Mouse (Mus musculus) limb, embryonic 12.5 days (tissue): ENCODE measurements at regions not wholly inside any gene's neighbourhood (a gene's known extent, or its start where the extent isn't known, plus 50 kb on each side); places are given as distances from the start of the nearest gene placed in this dataset.

Experiments used
- ATAC-seq: fragments of 200-750 bp; cut with Nextera tagmentation; 2 replicates; pipeline ENCODE4 v1.8.0; 2017; ENCODE audit warnings: low read depth, moderate TSS enrichment; ENCODE audit not compliant: insufficient number of reproducible peaks, insufficient read depth, low FRiP score, low TSS enrichment
- H3K27ac ChIP-seq: fragments of 300-500 bp; sonication (generic); 2 replicates; pipeline ENCODE4 v1.5.1; 2016; ENCODE audit warnings: mild to moderate bottlenecking, moderate library complexity
- H3K27me3 ChIP-seq: fragments of 300-500 bp; sonication (generic); 2 replicates; pipeline ENCODE4 v1.6.1; 2016; ENCODE audit warnings: mild to moderate bottlenecking, moderate library complexity
- H3K36me3 ChIP-seq: fragments of 300-500 bp; sonication (generic); 2 replicates; pipeline ENCODE4 v1.6.1; 2016; ENCODE audit warnings: mild to moderate bottlenecking, moderate library complexity
- H3K4me1 ChIP-seq: fragments of 300-500 bp; sonication (generic); replicated peaks from 2 replicates; pipeline ENCODE4 v1.6.1; 2016
- H3K4me2 ChIP-seq: fragments of 300-500 bp; sonication (generic); 2 replicates; pipeline ENCODE4 v1.6.1; 2016; ENCODE audit warnings: mild to moderate bottlenecking, moderate library complexity
- H3K4me3 ChIP-seq: fragments of 300-500 bp; sonication (generic); replicated peaks from 2 replicates; pipeline ENCODE4 v1.5.1; 2016; ENCODE audit warnings: mild to moderate bottlenecking
- H3K9ac ChIP-seq: fragments of 300-500 bp; sonication (generic); replicated peaks from 2 replicates; pipeline ENCODE4 v1.6.1; 2016; ENCODE audit warnings: mild to moderate bottlenecking, moderate library complexity
- H3K9me3 ChIP-seq: fragments of 300-500 bp; sonication (generic); 2 replicates; pipeline ENCODE4 v1.6.1; 2016; ENCODE audit warnings: mild to moderate bottlenecking, moderate library complexity
- WGBS: fragments of 180-500 bp; shearing (Covaris S2); methylation state at CpG from one replicate; pipeline ENCODE4 v1.1.7; 2016; 5-methylcytosine and 5-hydroxymethylcytosine counted together

DNA sequence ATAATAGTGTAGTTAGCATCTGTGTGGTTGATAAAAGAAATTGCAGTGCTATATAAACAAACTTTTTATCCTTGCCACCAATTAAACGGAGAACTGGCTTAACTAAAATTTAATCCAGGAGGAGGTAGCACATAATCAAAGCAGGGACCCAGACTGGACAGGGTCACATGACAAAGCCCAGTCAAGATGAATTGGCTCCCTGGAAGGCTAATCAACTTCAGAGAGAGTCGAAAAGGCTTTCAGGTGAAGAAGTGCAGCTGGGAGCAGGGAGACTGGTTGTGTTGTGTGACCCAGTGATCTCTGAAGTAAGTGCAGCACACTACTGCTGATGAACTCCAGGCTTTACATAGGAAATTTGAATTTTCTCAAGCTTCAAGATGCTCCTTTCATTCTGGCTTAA lies 127.5 kb upstream of the Nectin3 start:
- no peak overlapping the region for H3K9ac ChIP-seq
- H3K36me3 ChIP-seq, result no peaks in the 10 kb centered on the region
- H3K4me1 ChIP-seq, result no peaks in the 10 kb centered on the region
- H3K27ac ChIP-seq, result no peak overlapping the region
- no peak overlapping the region for H3K4me2 ChIP-seq
- WGBS, result 4% methylated on average over 2 of the region's 2 CpGs
- no peak for ATAC-seq
- H3K9me3 ChIP-seq, result no peaks in the 10 kb centered on the region
- no peaks in the 10 kb centered on the region for H3K27me3 ChIP-seq
- H3K4me3 ChIP-seq, result no peak overlapping the region

DNA sequence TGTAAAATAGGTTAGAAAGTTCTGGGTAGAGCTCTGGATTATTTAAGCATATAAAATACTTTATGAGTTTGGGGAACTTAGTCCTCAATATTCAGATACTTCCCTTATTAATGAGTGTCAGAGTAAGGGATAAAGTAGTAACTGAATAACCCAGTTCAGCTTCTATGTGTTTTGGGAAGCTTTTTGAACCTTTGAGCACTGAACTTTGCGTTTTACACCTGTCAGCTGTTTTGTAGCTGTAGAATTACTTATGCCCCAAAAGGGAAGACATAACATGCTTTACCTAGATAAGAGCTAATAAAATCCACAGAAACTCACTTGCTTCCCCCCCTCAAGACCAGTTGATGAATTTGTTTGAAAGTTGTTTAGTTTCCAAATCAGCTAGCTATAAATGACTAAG lies 124.9 kb upstream of the Nectin3 start:
- Histone ChIP-seq H3K9ac (no peak overlapping the region), H3K27me3 (no peaks in the 10 kb centered on the region), H3K4me2 (no peak overlapping the region), H3K36me3 (no peaks in the 10 kb centered on the region), H3K9me3 (no peaks in the 10 kb centered on the region), H3K4me3 (no peak overlapping the region), H3K27ac (no peak overlapping the region), H3K4me1 (no peaks in the 10 kb centered on the region)
- no peak for ATAC-seq
- WGBS, result 79% methylated on average over 1 of the region's 1 CpGs

DNA sequence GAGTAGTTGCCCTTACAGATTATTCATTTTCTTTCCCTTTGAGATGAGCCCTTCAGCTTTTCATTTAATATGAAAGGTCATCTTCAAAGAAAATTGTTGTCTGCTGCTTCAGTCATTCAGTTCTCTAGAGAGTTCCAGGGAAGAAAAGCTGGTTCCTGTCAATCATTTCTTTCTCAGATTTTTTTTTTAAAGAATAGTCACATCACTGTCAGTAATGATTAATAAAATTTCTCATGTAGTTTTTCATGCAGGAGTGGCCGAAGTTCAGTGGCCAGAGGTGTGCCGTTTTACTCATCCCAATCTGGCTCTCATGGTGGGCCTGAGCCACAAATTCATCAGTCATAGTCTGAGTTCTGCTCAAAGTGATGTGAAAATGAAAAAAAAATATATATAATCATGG lies 121.5 kb upstream of the Nectin3 start:
- Histone ChIP-seq H3K27me3 (no peaks in the 10 kb centered on the region), H3K36me3 (no peaks in the 10 kb centered on the region), H3K4me1 (no peaks in the 10 kb centered on the region), H3K9ac (no peak overlapping the region), H3K4me2 (no peak overlapping the region), H3K4me3 (no peak overlapping the region), H3K9me3 (no peaks in the 10 kb centered on the region), H3K27ac (no peak overlapping the region)
- ATAC-seq, result no peak
- 87% methylated on average over 2 of the region's 2 CpGs for WGBS

DNA sequence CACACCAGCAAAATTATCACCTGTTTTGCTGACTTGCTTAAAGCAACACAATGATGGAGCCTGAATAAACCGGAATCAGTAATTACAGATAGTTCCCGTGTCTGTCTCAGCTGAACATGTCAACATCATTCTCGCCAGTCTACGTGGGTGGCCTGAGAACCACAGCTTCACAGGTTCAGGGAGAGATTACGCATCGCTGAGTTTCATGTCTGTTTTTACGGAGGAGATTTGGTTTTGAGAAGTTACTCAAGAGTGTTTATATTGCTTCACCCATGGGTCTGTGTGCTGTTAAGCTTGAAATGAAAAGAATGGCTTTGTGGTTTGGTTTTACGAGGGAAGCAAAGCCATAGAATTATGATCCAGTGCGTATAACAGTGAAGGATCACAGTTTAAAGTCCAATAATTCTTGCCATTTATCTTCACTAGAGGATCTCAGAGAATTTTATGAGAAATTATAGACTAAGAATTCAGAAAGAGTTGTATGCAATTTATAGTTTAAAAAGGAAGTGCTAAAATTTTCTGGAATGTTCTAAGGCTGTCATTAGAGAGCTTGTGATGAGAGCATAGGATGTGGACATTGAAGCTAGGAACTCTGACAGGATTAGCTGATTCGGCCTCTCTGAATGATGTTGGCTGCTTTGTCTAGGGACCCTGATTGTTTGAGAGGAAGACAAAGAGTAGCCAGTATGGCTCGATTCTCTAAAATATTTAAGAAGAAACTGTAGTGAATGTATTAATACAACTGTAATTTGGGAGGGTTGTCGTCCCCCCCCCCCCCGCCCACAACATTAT lies 119.4 kb upstream of the Nectin3 start:
- Histone ChIP-seq H3K9ac (no peak overlapping the region), H3K36me3 (no peaks in the 10 kb centered on the region), H3K4me1 (no peaks in the 10 kb centered on the region), H3K4me2 (no peak overlapping the region), H3K9me3 (no peaks in the 10 kb centered on the region), H3K4me3 (no peak overlapping the region), H3K27ac (no peak overlapping the region), H3K27me3 (no peaks in the 10 kb centered on the region)
- 63% methylated on average over 13 of the region's 13 CpGs for WGBS
- ATAC-seq, result no peak

DNA sequence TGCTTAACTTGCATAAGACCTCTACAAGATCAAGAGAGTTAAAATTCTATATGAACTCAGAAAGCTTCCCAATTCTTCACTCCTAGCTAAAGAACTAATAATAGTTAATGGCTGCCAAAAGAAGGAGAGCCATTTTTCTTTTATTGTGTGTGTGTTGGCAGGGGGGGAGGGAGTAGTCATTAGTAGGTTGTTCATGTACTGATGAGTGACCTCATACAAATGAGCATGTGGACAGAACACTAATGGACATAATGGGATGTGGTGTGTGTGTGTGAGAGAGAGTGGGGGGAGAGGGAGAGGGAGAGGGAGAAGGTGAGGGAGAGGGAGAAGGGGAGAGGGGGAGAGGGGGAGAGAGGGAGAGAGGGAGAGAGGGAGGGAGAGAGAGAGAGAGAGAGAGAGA lies 118.3 kb upstream of the Nectin3 start:
- no peak for ATAC-seq
- H3K4me3 ChIP-seq, result no peak overlapping the region
- no peaks in the 10 kb centered on the region for H3K36me3 ChIP-seq
- H3K9me3 ChIP-seq, result no peaks in the 10 kb centered on the region
- no peak overlapping the region for H3K4me2 ChIP-seq
- no peaks in the 10 kb centered on the region for H3K27me3 ChIP-seq
- H3K4me1 ChIP-seq, result no peaks in the 10 kb centered on the region
- no peak overlapping the region for H3K9ac ChIP-seq
- no peak overlapping the region for H3K27ac ChIP-seq

DNA sequence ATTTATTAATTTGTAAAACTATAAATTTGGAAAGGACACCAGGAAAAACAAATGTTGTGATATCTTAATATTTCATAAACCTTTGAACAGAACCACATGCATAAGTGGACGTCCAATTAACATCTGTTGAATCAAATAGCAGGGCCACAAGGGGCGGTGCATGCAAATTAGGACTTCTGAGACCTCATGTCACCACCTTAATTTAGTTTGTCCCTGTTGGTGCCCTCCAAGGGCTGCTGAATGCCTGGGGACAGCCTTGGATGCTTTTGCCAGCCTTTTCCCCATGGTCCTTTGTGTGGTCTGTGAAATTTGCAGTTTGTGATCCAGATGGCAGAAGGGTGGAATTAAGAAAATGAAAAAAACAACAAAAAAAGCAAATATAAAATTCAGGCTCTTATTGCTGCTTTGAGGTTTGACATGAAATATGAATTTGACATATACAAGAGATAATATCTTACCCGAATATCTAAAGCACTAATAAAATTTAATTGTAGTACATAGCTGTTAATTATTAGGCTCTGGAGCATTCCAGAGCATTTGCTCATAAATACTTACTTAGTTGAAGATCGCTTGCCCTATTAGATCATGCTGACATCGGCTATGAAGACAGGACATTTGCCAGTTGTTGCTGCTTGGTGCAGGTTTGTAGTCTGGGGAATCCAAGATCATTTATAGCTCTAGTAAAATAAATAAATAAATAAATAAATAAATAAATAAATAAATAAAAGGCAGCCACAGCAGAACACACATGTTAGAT lies 114.9 kb upstream of the Nectin3 start:
- H3K4me2 ChIP-seq, result no peak overlapping the region
- H3K4me1 ChIP-seq, result no peaks in the 10 kb centered on the region
- no peak for ATAC-seq
- no peaks in the 10 kb centered on the region for H3K36me3 ChIP-seq
- H3K27me3 ChIP-seq, result no peaks in the 10 kb centered on the region; the same call in 1 of the 2 replicates
- H3K27ac ChIP-seq, result no peak overlapping the region
- H3K4me3 ChIP-seq, result no peak overlapping the region
- 54% methylated on average over 5 of the region's 5 CpGs for WGBS
- no peak overlapping the region for H3K9ac ChIP-seq
- H3K9me3 ChIP-seq, result no peaks in the 10 kb centered on the region

DNA sequence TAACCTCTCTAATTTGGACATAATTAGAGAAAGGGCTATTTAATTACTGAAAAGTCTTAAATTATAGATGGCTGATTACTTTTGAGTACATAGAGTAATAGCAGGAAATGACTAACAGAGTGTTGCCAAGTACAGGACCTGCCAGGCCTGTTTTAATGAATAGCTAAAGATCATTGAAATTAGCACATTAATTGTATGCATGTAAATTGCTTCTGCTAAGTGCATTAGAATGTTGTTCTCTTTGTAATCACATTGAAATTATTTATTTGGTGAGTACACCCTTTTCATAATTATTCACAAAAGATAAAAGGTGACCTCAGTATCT lies 107.5 kb upstream of the Nectin3 start:
- Histone ChIP-seq H3K4me3 (no peak overlapping the region), H3K9me3 (no peaks in the 10 kb centered on the region), H3K9ac (no peak overlapping the region), H3K36me3 (no peaks in the 10 kb centered on the region), H3K27me3 (no peaks in the 10 kb centered on the region; the same call in 1 of the 2 replicates), H3K27ac (no peak overlapping the region), H3K4me2 (no peak overlapping the region), H3K4me1 (no peaks in the 10 kb centered on the region)
- ATAC-seq, result no peak

DNA sequence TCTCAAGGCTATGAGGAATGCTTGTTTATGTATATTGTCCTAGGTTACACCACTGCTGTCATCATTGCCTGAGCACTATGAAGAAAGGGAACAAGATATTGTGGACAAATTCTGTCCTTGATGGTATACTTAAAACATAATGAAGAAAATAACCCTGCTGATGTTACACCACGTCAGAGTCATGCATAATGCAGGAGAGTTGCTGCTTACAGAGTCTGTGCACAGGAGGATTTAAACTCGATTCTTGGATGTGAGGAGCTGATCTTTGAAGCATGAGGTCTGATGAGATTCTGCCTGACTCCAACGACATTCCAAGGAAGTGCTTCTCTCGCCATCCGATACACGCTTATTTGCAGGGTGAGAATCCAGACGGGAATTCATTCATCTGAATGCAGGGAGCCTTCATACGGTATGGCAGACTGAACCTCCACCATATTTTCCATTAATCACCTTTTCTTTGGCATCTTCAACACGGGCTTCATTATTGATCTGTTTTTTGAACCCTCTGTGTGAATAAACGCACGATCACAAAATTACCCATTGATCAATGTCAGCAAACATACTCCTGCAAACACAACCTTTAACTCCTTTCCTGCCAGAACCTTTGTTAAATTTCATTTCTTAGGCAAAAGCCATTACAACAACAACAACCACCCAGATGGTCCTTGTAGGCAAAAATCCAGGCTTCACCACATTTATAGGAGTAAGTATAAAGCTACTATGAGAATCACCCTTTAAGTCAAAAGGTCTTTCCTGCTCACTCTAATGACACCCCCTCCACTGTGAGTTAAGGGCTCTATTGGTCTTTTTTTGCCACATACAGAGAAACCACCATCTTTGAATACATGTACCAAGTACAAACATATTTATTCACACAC lies 106.9 kb upstream of the Nectin3 start:
- Histone ChIP-seq H3K27me3 (no peaks in the 10 kb centered on the region; the same call in 1 of the 2 replicates), H3K9ac (no peak overlapping the region), H3K36me3 (no peaks in the 10 kb centered on the region), H3K9me3 (no peaks in the 10 kb centered on the region), H3K27ac (no peak overlapping the region), H3K4me2 (no peak overlapping the region), H3K4me3 (no peak overlapping the region), H3K4me1 (no peaks in the 10 kb centered on the region)
- 65% methylated on average over 11 of the region's 11 CpGs for whole genome bisulfite sequencing
- ATAC-seq, result no peak

DNA sequence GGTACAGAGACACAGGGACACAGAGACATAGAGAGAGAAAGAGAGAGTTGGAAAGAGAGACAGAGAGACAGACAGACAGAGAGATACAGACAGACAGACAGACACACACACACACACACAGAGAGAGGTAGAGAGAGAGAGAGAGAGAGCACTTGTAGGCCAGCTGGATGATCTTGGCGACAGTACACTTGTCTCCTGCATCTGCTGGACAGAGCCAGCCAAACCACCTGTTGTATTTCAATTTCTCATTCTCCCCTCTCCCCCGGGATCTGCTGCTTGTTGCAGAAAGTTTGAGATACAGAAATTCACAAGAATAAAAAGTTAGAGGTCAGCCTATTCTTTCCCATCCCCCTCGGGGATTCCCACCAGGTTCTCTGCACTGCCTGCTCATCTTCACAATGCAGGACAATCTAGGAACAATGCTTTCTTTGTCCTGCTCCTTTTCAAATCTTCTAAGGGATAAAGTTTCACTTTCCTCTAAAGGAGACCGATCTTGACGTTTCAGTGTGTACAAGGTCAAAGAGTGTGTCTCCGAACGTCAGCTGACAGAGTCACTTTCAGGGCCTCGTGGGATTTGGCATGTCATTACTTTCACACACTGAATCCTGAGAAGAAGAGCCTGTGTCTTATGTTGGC lies 94.4 kb upstream of the Nectin3 start:
- Histone ChIP-seq H3K9me3 (no peaks in the 10 kb centered on the region), H3K27ac (no peak overlapping the region), H3K9ac (no peak overlapping the region), H3K4me3 (no peak overlapping the region), H3K4me1 (no peaks in the 10 kb centered on the region), H3K27me3 (no peaks in the 10 kb centered on the region), H3K36me3 (no peaks in the 10 kb centered on the region), H3K4me2 (no peak overlapping the region)
- WGBS, result 64% methylated on average over 8 of the region's 8 CpGs
- no peak for ATAC-seq

DNA sequence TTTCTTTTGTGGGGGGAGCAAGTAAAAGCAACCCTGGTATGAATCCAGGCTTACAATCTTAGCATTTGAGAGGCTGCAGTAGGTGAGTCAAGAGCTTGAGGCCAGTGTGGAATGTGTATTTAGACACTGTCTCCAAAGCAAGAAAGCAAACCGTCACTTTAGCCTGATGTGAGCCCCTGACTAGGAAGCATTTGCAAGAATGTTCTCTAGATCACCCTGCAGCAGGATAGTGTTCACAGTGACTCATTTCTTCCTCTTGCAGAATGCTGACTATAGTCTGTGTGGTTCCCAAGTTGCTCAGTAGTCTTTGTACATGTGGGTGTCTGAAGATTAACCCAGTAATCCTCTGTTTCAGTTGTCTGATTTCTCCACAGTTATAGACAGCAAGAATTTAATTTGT lies 88.7 kb upstream of the Nectin3 start:
- Histone ChIP-seq H3K27ac (no peak overlapping the region), H3K4me2 (no peak overlapping the region), H3K9me3 (no peaks in the 10 kb centered on the region), H3K4me1 (no peaks in the 10 kb centered on the region), H3K4me3 (no peak overlapping the region), H3K36me3 (no peaks in the 10 kb centered on the region), H3K27me3 (no peaks in the 10 kb centered on the region), H3K9ac (no peak overlapping the region)
- no peak for ATAC-seq
- WGBS, result 65% methylated on average over 1 of the region's 1 CpGs

DNA sequence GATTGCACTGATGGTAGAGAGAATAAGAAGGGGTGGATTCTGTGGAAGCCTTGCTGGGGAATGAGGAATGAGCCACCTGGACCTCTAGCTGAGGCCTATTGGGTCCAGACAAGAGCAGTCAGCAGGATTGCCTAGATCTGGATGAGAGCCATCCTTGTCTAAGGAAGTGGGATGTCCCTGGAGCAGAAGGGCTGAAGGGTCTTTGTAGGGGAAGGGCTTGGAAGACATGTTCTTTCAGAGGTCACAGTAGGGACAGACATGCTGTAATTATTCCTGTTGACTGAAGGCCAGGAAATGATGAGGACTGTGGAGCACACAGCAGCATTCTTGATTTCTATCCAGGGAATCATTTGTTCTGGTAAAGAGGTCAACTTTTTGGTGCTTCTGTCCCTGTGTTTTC lies 86.2 kb upstream of the Nectin3 start:
- Histone ChIP-seq H3K4me2 (no peak overlapping the region), H3K4me1 (no peaks in the 10 kb centered on the region), H3K27ac (no peak overlapping the region), H3K9ac (no peak overlapping the region), H3K36me3 (no peaks in the 10 kb centered on the region), H3K4me3 (no peak overlapping the region), H3K9me3 (no peaks in the 10 kb centered on the region), H3K27me3 (no peaks in the 10 kb centered on the region)
- ATAC-seq, result no peak
